Mouse (Mus musculus) bone marrow, adult 2 months (tissue): ENCODE results near the gene Tmc7.

Experiments used
- CTCF ChIP-seq: fragments of 200-500 bp; IDR thresholded peaks from 2 replicates; pipeline ENCODE4 v1.5.1; 2011; ENCODE audit warnings: low read length, control low read depth; ENCODE audit not compliant: control insufficient read depth, insufficient read depth
- POLR2A ChIP-seq: fragments of 200-500 bp; IDR thresholded peaks from 2 replicates; pipeline ENCODE4 v1.6.1; 2011; ENCODE audit warnings: low read depth, mild to moderate bottlenecking, control low read depth, low read length, borderline replicate concordance; ENCODE audit not compliant: control insufficient read depth

DNA sequence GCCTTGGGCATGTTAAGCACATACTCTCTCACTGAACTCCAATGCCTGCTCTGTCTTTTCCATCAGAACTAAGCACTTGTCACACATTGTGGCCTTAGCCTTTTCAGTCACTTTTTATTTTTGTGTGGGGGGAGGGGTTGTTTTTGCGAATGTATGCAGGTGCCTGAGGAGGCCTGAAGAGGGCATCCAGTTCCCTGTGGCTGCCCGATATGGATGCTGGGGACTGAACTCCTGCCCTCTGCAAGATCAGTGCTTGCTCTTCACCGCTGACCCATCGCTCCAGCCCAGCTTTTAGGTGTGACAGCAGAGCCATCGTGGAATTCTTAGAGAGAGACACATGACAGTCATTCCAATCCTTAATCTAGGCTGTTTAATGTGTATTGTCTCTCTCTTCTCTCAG, 13.2 kb downstream of the Tmc7 start:
- TF ChIP-seq CTCF (no peak), POLR2A (no peak)
